Mouse (Mus musculus): Measurements from ENCODE around the gene Tnnt1. TPM values are rescaled to one million over a fixed set of nuclear protein-coding genes. Genes with fewer than 3 reads are reported as not detected.
A peak's percentile ranks its signal among the peaks of the same experiment; 100 is the strongest.
"Not testable (repeated sequence)": the region's sequence is repeated elsewhere in the genome, so short reads cannot be mapped to it uniquely, and the experiment has no call there.

Tnnt1 gene
- polyA plus RNA-seq, 1 experiment from 2014 or later = 13.4 TPM

DNA sequence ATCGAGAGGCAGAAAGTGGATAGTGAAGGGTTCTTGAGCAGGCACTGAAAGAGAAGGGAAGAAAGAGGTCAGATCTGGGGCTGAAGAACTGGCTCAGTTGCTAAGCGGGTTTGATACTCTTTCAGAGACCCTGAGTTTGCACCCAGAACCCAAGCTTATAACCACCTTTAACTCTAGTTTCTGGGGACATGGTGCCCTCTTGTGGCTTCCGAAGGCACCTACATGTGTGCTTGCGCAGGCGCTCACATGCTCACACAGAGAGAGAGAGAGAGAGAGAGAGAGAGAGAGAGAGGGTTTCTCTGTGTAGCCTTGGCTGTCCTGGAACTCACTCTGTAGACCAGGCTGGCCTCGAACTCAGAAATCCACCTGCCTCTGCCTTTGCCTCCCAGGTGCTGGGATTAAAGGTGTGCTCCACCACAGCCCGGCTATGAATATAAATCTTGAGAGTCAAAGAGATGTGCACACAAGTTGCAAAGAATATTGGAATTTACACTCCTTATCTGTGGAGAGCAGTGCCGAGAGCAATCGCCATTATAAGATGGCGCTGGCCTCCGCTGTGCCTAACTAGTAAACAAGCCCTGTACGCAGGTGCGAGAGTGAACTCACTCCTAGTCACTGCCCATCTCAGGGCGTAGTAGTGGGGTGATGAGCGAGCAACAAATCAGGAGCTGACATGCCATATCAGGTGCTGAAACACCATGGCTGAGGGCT, 8.2 kb upstream of the Tnnt1 start, which contains the start of gene Tnni3:
Tnni3 (minus strand) TSS at position 18 of the 711 bp plus-strand sequence.
- not testable (repeated sequence) for H3K4me3 ChIP-seq (ENCODE audit: low read length); H3K36me3 ChIP-seq (ENCODE audit: control insufficient read depth, insufficient read depth, low read length); H3K9ac ChIP-seq (ENCODE audit: low read depth, low read length); H3K27me3 ChIP-seq (ENCODE audit: control insufficient read depth, insufficient read depth, low read length); H3K4me2 ChIP-seq (replicated peaks; ENCODE audit: low read depth, low read length); ATAC-seq (ENCODE audit: low FRiP score, low TSS enrichment); H3K27ac ChIP-seq (ENCODE audit: low read depth, low read length); H3K9me3 ChIP-seq (ENCODE audit: control insufficient read depth, low read length)
- peaks cover 15% of the 10 kb centered on the region for H3K4me1 ChIP-seq (ENCODE audit: control insufficient read depth, insufficient read depth, low read length)
- WGBS = 75% methylated on average over 15 of the region's 15 CpGs

- no peak overlapping the region for H3K27ac ChIP-seq (ENCODE audit: low read depth, low read length)
- H3K4me3 ChIP-seq (ENCODE audit: low read length) = no peak overlapping the region
- no peak overlapping the region for H3K4me2 ChIP-seq (replicated peaks; ENCODE audit: low read depth, low read length)
- no peak overlapping the region for H3K9ac ChIP-seq (ENCODE audit: low read depth, low read length)
- no peaks in the 10 kb centered on the region; the same call in 1 of the 2 replicates for H3K27me3 ChIP-seq (ENCODE audit: control insufficient read depth, insufficient read depth, low read length)
- H3K4me1 ChIP-seq (ENCODE audit: control insufficient read depth, insufficient read depth, low read length) = peaks cover 15% of the 10 kb centered on the region
- WGBS = 87% methylated on average over 33 of the region's 33 CpGs
- ATAC-seq (ENCODE audit: low FRiP score, low TSS enrichment) = no peak
- H3K36me3 ChIP-seq (ENCODE audit: control insufficient read depth, insufficient read depth, low read length) = no peaks in the 10 kb centered on the region
- no peaks in the 10 kb centered on the region for H3K9me3 ChIP-seq (ENCODE audit: control insufficient read depth, low read length)
Observed at GRCm38 (mm10) chr7:4523205-4524130, 7.3 kb upstream of the Tnnt1 start.

- H3K9ac ChIP-seq (ENCODE audit: low read depth, low read length) = no peak overlapping the region
- no peaks in the 10 kb centered on the region; the same call in 1 of the 2 replicates for H3K27me3 ChIP-seq (ENCODE audit: control insufficient read depth, insufficient read depth, low read length)
- WGBS = 79% methylated on average over 6 of the region's 6 CpGs
- H3K4me1 ChIP-seq (ENCODE audit: control insufficient read depth, insufficient read depth, low read length) = peaks cover 15% of the 10 kb centered on the region
- H3K4me2 ChIP-seq (replicated peaks; ENCODE audit: low read depth, low read length) = no peak overlapping the region
- no peaks in the 10 kb centered on the region for H3K36me3 ChIP-seq (ENCODE audit: control insufficient read depth, insufficient read depth, low read length)
- no peak overlapping the region for H3K4me3 ChIP-seq (ENCODE audit: low read length)
- no peaks in the 10 kb centered on the region for H3K9me3 ChIP-seq (ENCODE audit: control insufficient read depth, low read length)
- H3K27ac ChIP-seq (ENCODE audit: low read depth, low read length) = no peak overlapping the region
- no peak for ATAC-seq (ENCODE audit: low FRiP score, low TSS enrichment)
Observed at GRCm38 (mm10) chr7:4522292-4522691, 6.1 kb upstream of the Tnnt1 start.

- 32% methylated on average over 31 of the region's 32 CpGs for WGBS
Observed at GRCm38 (mm10) chr7:4521231-4522003, 5.2 kb upstream of the Tnnt1 start.

GRCm38 (mm10) chr7:4518487-4518886, 2.3 kb upstream of the Tnnt1 start:
- 72% methylated on average over 1 of the region's 1 CpGs for WGBS
- no peak overlapping the region for H3K9ac ChIP-seq (ENCODE audit: low read depth, low read length)
- H3K36me3 ChIP-seq (ENCODE audit: control insufficient read depth, insufficient read depth, low read length) = no peaks in the 10 kb centered on the region
- H3K9me3 ChIP-seq (ENCODE audit: control insufficient read depth, low read length) = no peaks in the 10 kb centered on the region
- peaks cover 27% of the 10 kb centered on the region for H3K4me1 ChIP-seq (ENCODE audit: control insufficient read depth, insufficient read depth, low read length)
- H3K27me3 ChIP-seq (ENCODE audit: control insufficient read depth, insufficient read depth, low read length) = no peaks in the 10 kb centered on the region; the same call in 1 of the 2 replicates
- no peak overlapping the region for H3K4me3 ChIP-seq (ENCODE audit: low read length)
- no peak overlapping the region for H3K4me2 ChIP-seq (replicated peaks; ENCODE audit: low read depth, low read length)
- ATAC-seq (ENCODE audit: low FRiP score, low TSS enrichment) = no peak
- H3K27ac ChIP-seq (ENCODE audit: low read depth, low read length) = no peak overlapping the region

More at GRCm38 (mm10) chr7:4521231-4522003, 5.2 kb upstream of the Tnnt1 start:
- H3K4me3 ChIP-seq (ENCODE audit: low read length) = peak overlapping the region; percentile 25; the same call in 1 of the 2 replicates
- H3K9ac ChIP-seq (ENCODE audit: low read depth, low read length) = peak overlapping the region; percentile 18; the same call in 1 of the 2 replicates
- H3K4me2 ChIP-seq (replicated peaks; ENCODE audit: low read depth, low read length) = peak overlapping the region; percentile 51
- H3K9me3 ChIP-seq (ENCODE audit: control insufficient read depth, low read length) = no peaks in the 10 kb centered on the region
- H3K27me3 ChIP-seq (ENCODE audit: control insufficient read depth, insufficient read depth, low read length) = no peaks in the 10 kb centered on the region; the same call in 1 of the 2 replicates
- H3K27ac ChIP-seq (ENCODE audit: low read depth, low read length) = no peak overlapping the region
- ATAC-seq (ENCODE audit: low FRiP score, low TSS enrichment) = 0 out of 2 replicates have a peak, but pooled peaks have one; percentile 13
- peaks cover 18% of the 10 kb centered on the region for H3K4me1 ChIP-seq (ENCODE audit: control insufficient read depth, insufficient read depth, low read length)
- no peaks in the 10 kb centered on the region for H3K36me3 ChIP-seq (ENCODE audit: control insufficient read depth, insufficient read depth, low read length)

DNA sequence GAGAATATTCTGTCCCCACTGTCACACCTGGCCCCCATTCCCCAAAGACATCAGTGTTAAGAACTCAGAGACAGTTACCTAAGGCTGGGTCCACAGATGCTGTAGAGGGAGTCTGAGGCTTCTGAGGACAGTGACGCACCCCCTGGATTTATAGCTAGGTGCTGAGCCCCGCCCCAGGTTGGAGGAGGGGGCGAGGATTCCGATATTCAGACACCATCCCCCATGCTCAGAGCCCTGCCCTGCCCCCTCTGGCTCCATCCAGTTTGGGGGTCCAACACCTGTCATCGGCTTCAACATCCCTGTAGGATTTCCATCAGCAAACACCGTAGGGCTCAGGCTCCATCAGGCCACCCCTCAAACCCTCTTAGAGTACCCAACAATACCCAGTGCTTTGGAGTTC, 329 bp downstream of the Tnnt1 start:
- Histone ChIP-seq H3K27me3 (ENCODE audit: control insufficient read depth, insufficient read depth, low read length) (no peaks in the 10 kb centered on the region), H3K9me3 (ENCODE audit: control insufficient read depth, low read length) (no peaks in the 10 kb centered on the region), H3K4me3 (ENCODE audit: low read length) (no peak overlapping the region), H3K4me1 (ENCODE audit: control insufficient read depth, insufficient read depth, low read length) (peaks cover 20% of the 10 kb centered on the region), H3K4me2 (replicated peaks; ENCODE audit: low read depth, low read length) (no peak overlapping the region), H3K36me3 (ENCODE audit: control insufficient read depth, insufficient read depth, low read length) (no peaks in the 10 kb centered on the region), H3K27ac (ENCODE audit: low read depth, low read length) (no peak overlapping the region), H3K9ac (ENCODE audit: low read depth, low read length) (no peak overlapping the region)
- WGBS = 49% methylated on average over 6 of the region's 6 CpGs
- 0 out of 2 replicates have a peak, but pooled peaks have one; percentile 7 for ATAC-seq (ENCODE audit: low FRiP score, low TSS enrichment)

GRCm38 (mm10) chr7:4513829-4514712, 2.1 kb downstream of the Tnnt1 start:
- no peaks in the 10 kb centered on the region for H3K9me3 ChIP-seq (ENCODE audit: control insufficient read depth, low read length)
- H3K4me2 ChIP-seq (replicated peaks; ENCODE audit: low read depth, low read length) = no peak overlapping the region
- no peak overlapping the region for H3K9ac ChIP-seq (ENCODE audit: low read depth, low read length)
- 44% methylated on average over 6 of the region's 6 CpGs for WGBS
- H3K36me3 ChIP-seq (ENCODE audit: control insufficient read depth, insufficient read depth, low read length) = no peaks in the 10 kb centered on the region
- no peak overlapping the region for H3K4me3 ChIP-seq (ENCODE audit: low read length)
- no peaks in the 10 kb centered on the region for H3K27me3 ChIP-seq (ENCODE audit: control insufficient read depth, insufficient read depth, low read length)
- H3K27ac ChIP-seq (ENCODE audit: low read depth, low read length) = peak overlapping the region; percentile 65; the same call in 1 of the 2 replicates
- peak; percentile 46 for ATAC-seq (ENCODE audit: low FRiP score, low TSS enrichment)
- peaks cover 13% of the 10 kb centered on the region; the same call in 1 of the 2 replicates for H3K4me1 ChIP-seq (ENCODE audit: control insufficient read depth, insufficient read depth, low read length)

DNA sequence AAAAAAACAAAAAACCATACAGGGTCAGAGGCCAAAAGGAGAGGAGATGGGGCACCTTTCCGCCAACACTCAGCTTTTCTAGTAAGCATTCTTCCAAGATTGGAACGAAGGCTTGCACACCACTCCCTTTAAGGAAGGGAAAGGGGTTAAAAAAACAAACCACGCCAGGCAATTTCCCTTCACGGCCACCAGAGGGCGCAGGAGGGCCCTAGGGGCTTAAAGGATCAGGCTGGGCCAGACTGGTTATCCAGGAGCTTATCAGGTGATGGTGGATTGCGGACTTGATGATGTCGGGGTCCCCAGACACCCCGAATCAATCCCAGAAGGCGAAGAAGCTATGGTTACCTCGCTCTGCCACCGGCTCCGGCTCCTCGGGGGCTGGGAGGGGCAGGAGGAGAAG, 2.9 kb downstream of the Tnnt1 start:
- WGBS = 31% methylated on average over 13 of the region's 13 CpGs
- H3K9ac ChIP-seq (ENCODE audit: low read depth, low read length) = no peak overlapping the region
- no peaks in the 10 kb centered on the region for H3K36me3 ChIP-seq (ENCODE audit: control insufficient read depth, insufficient read depth, low read length)
- no peaks in the 10 kb centered on the region for H3K27me3 ChIP-seq (ENCODE audit: control insufficient read depth, insufficient read depth, low read length)
- H3K9me3 ChIP-seq (ENCODE audit: control insufficient read depth, low read length) = no peaks in the 10 kb centered on the region
- H3K4me1 ChIP-seq (ENCODE audit: control insufficient read depth, insufficient read depth, low read length) = peaks cover 13% of the 10 kb centered on the region; the same call in 1 of the 2 replicates
- H3K27ac ChIP-seq (ENCODE audit: low read depth, low read length) = no peak overlapping the region
- no peak for ATAC-seq (ENCODE audit: low FRiP score, low TSS enrichment)
- no peak overlapping the region for H3K4me3 ChIP-seq (ENCODE audit: low read length)
- H3K4me2 ChIP-seq (replicated peaks; ENCODE audit: low read depth, low read length) = no peak overlapping the region

Data from kidney, embryonic 14.5 days (tissue).